Mouse (Mus musculus): Measurements from ENCODE around the gene Spaca4. TPM values are rescaled to one million over a fixed set of nuclear protein-coding genes. Genes with fewer than 3 reads are reported as not detected.
A peak's percentile ranks its signal among the peaks of the same experiment; 100 is the strongest.

Gene Spaca4
- polyA plus RNA-seq, 1 experiment from 2014 or later: not detected

DNA sequence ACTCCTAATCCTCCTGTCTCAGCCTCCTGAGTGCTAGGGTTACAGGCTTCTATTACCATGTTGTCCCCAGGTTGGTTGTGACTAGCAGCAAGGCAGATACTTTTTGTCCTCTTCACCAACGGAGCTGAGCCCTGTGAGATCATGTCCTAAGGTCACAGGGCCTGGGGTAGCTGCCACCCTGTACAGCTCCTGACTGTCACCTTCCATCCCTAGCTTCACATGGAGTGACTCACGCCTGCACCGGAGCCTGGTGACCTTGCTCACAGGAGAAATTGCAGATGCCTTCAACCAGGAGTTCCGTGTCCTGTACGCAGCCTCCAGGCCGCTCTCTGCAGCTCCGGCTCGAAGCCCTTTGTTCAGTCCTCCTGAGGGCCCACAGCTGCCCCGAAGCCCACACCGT is 806 bp upstream of the Spaca4 start:
- H3K4me2 ChIP-seq: no peak overlapping the region
- no peak overlapping the region for H3K4me3 ChIP-seq
- H3K9me3 ChIP-seq: no peaks in the 10 kb centered on the region
- H3K27ac ChIP-seq: no peak overlapping the region
- WGBS: 92% methylated on average over 10 of the region's 10 CpGs
- peaks cover 12% of the 10 kb centered on the region for H3K4me1 ChIP-seq
- ATAC-seq (ENCODE audit: insufficient number of reproducible peaks, low FRiP score, low TSS enrichment, low read depth): no peak
- H3K27me3 ChIP-seq: no peaks in the 10 kb centered on the region
- H3K36me3 ChIP-seq: peaks cover 63% of the 10 kb centered on the region
- no peak overlapping the region for H3K9ac ChIP-seq

- 96% methylated on average over 9 of the region's 9 CpGs for WGBS
- H3K4me3 ChIP-seq: no peak overlapping the region
- no peak for ATAC-seq (ENCODE audit: insufficient number of reproducible peaks, low FRiP score, low TSS enrichment, low read depth)
- no peak overlapping the region for H3K9ac ChIP-seq
- H3K4me2 ChIP-seq: no peak overlapping the region
- no peaks in the 10 kb centered on the region for H3K27me3 ChIP-seq
- H3K27ac ChIP-seq: no peak overlapping the region
- H3K36me3 ChIP-seq: peaks cover 76% of the 10 kb centered on the region
- H3K4me1 ChIP-seq: peaks cover 8% of the 10 kb centered on the region; the same call in 1 of the 2 replicates
- H3K9me3 ChIP-seq: no peaks in the 10 kb centered on the region
These were observed 462 bp downstream of the Spaca4 start for GRCm38 (mm10) chr7:45725151-45725550.

GRCm38 (mm10) chr7:45723781-45724180 is 1.8 kb downstream of the Spaca4 start:
- ATAC-seq (ENCODE audit: insufficient number of reproducible peaks, low FRiP score, low TSS enrichment, low read depth): no peak
- WGBS: 92% methylated on average over 14 of the region's 14 CpGs
- no peak overlapping the region for H3K4me3 ChIP-seq
- no peak overlapping the region for H3K27ac ChIP-seq
- H3K4me1 ChIP-seq: peaks cover 21% of the 10 kb centered on the region
- no peak overlapping the region for H3K9ac ChIP-seq
- H3K9me3 ChIP-seq: no peaks in the 10 kb centered on the region
- no peak overlapping the region for H3K4me2 ChIP-seq
- H3K36me3 ChIP-seq: peaks cover 86% of the 10 kb centered on the region
- H3K27me3 ChIP-seq: no peaks in the 10 kb centered on the region

- H3K27ac ChIP-seq: no peak overlapping the region
- no peak overlapping the region for H3K4me3 ChIP-seq
- H3K4me2 ChIP-seq: no peak overlapping the region
- H3K4me1 ChIP-seq: peaks cover 23% of the 10 kb centered on the region
- 85% methylated on average over 4 of the region's 4 CpGs for WGBS
- H3K36me3 ChIP-seq: peaks cover 84% of the 10 kb centered on the region
- H3K27me3 ChIP-seq: no peaks in the 10 kb centered on the region
- H3K9ac ChIP-seq: no peak overlapping the region
- no peaks in the 10 kb centered on the region for H3K9me3 ChIP-seq
- no peak for ATAC-seq (ENCODE audit: insufficient number of reproducible peaks, low FRiP score, low TSS enrichment, low read depth)
These were observed 2.3 kb downstream of the Spaca4 start for GRCm38 (mm10) chr7:45723301-45723700.

DNA sequence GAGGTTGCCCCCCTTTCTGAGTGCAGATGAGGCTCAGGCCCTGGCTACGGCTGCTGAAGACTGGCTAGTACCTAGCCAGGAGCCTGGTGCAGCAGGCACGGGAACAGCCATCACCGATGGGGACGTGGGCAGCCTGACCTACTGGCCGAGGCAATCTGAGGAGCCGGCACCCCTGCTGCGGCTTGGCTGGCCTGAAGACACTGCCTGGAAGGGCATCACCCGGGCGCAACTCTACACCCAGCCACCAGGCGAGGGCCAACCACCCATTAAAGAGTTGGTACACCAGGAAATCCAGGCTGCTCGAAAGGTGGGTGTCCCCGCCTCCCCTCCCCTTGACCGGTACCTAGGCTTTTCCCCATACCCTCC is 3.3 kb downstream of the Spaca4 start:
- no peak overlapping the region for H3K27ac ChIP-seq
- peaks cover 84% of the 10 kb centered on the region for H3K36me3 ChIP-seq
- peaks cover 23% of the 10 kb centered on the region for H3K4me1 ChIP-seq
- H3K4me2 ChIP-seq: no peak overlapping the region
- H3K27me3 ChIP-seq: no peaks in the 10 kb centered on the region
- H3K9me3 ChIP-seq: no peaks in the 10 kb centered on the region
- H3K9ac ChIP-seq: no peak overlapping the region
- WGBS: 73% methylated on average over 13 of the region's 13 CpGs
- no peak for ATAC-seq (ENCODE audit: insufficient number of reproducible peaks, low FRiP score, low TSS enrichment, low read depth)
- H3K4me3 ChIP-seq: no peak overlapping the region

GRCm38 (mm10) chr7:45721642-45722347 is 3.8 kb downstream of the Spaca4 start:
- peak overlapping the region; percentile 47; the same call in 1 of the 2 replicates for H3K27ac ChIP-seq
- no peaks in the 10 kb centered on the region for H3K9me3 ChIP-seq
- H3K9ac ChIP-seq: no peak overlapping the region
- H3K4me3 ChIP-seq: no peak overlapping the region
- peaks cover 27% of the 10 kb centered on the region for H3K4me1 ChIP-seq
- ATAC-seq (ENCODE audit: insufficient number of reproducible peaks, low FRiP score, low TSS enrichment, low read depth): no peak
- no peaks in the 10 kb centered on the region for H3K27me3 ChIP-seq
- no peak overlapping the region for H3K4me2 ChIP-seq
- 56% methylated on average over 13 of the region's 13 CpGs for WGBS
- peaks cover 79% of the 10 kb centered on the region for H3K36me3 ChIP-seq

- ATAC-seq (ENCODE audit: insufficient number of reproducible peaks, low FRiP score, low TSS enrichment, low read depth): no peak
These were observed 4.4 kb downstream of the Spaca4 start for GRCm38 (mm10) chr7:45721234-45721571.

DNA sequence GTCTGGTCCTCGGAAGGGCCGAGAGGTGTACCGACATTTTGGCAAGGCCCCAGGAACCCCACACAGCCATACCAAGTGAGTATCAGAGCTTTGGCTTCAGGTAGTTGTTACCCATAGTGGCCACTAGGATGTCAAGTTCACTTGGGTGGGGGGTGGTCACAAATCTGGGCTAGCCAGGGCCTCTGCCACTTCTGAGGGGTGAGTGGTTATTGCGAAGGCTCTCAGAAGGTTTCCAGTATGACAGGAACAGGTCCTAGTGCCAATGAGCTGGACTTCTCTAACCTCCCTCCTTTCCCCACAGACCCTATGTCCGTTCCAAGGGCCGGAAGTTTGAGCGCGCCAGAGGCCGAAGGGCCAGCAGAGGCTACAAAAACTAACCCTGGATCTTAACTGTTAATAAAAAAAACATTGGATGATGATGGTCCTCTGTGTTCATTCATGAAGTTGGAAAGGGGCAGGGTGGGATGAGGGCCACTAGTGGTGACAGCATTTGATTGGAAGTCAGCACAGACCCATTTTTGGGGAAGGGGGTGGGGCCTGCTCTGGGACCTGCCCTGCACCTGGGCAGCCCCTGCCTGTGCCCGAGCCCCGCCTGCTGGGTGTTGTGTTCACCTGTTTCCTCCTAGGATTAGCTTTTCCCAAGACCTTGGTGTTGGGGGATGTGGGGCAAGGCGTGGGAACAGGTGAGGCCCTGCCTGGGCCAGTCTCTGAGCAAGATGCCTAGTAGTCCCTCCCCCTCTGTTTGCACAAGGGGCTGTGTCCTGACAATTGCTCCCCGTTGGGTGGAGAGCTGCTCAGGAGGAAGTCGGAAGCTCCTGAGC is 5.0 kb downstream of the Spaca4 start, which contains the start of gene Fam83e:
Gene Fam83e, plus strand, starts transcription at position 800 of the 821 bp plus-strand sequence.
- no peaks in the 10 kb centered on the region for H3K27me3 ChIP-seq
- no peak within 1 kb of the TSS for H3K4me3 ChIP-seq
- peaks cover 67% of the 10 kb centered on the region for H3K36me3 ChIP-seq
- H3K4me2 ChIP-seq: no peak within 1 kb of the TSS
- no peak within 1 kb of the TSS for H3K9ac ChIP-seq
- 77% methylated on average over 14 of the region's 14 CpGs for WGBS
- H3K27ac ChIP-seq: peak within 1 kb of the TSS; percentile 47; the same call in 1 of the 2 replicates
- H3K4me1 ChIP-seq: peaks cover 39% of the 10 kb centered on the region
- ATAC-seq (ENCODE audit: insufficient number of reproducible peaks, low FRiP score, low TSS enrichment, low read depth): no peak
- no peaks in the 10 kb centered on the region for H3K9me3 ChIP-seq

More at GRCm38 (mm10) chr7:45721234-45721571, 4.4 kb downstream of the Spaca4 start:
- H3K36me3 ChIP-seq: peaks cover 73% of the 10 kb centered on the region
- no peaks in the 10 kb centered on the region for H3K27me3 ChIP-seq
- no peak overlapping the region for H3K9ac ChIP-seq
- no peaks in the 10 kb centered on the region for H3K9me3 ChIP-seq
- no peak overlapping the region; the same call in 1 of the 2 replicates for H3K27ac ChIP-seq
- peaks cover 33% of the 10 kb centered on the region for H3K4me1 ChIP-seq
- no peak overlapping the region for H3K4me2 ChIP-seq
- H3K4me3 ChIP-seq: no peak overlapping the region
- WGBS: 85% methylated on average over 7 of the region's 7 CpGs

- no peak for ATAC-seq (ENCODE audit: insufficient number of reproducible peaks, low FRiP score, low TSS enrichment, low read depth)
- no peak overlapping the region for H3K27ac ChIP-seq
These were observed 5.7 kb downstream of the Spaca4 start for GRCm38 (mm10) chr7:45719738-45720412.

DNA sequence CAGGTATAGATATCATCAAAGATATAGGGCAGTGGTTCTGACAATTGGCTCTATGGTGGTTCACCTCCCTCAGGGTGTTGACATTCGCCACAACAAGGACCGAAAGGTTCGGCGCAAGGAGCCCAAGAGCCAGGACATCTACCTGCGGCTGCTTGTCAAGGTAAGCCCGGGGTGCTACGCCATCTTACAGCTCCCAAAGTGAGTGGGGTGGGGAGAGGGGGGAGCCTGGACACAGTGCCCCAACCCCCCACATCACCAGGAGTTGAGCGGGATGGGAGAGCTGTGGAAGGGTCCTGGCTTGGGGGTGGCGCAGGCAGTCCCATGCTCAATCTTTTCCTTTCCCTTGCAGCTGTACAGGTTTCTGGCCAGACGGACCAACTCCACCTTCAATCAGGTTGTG is 6.4 kb downstream of the Spaca4 start:
- peak overlapping the region; percentile 90; the same call in 1 of the 2 replicates for H3K9ac ChIP-seq
- peaks cover 54% of the 10 kb centered on the region for H3K36me3 ChIP-seq
- H3K4me2 ChIP-seq: peak overlapping the region; percentile 67
- no peaks in the 10 kb centered on the region for H3K9me3 ChIP-seq
- peak overlapping the region; percentile 73 for H3K4me3 ChIP-seq
- no peaks in the 10 kb centered on the region for H3K27me3 ChIP-seq
- peaks cover 49% of the 10 kb centered on the region for H3K4me1 ChIP-seq
- ATAC-seq (ENCODE audit: insufficient number of reproducible peaks, low FRiP score, low TSS enrichment, low read depth): no peak
- H3K27ac ChIP-seq: 0 out of 2 replicates have a peak overlapping the region, but pooled peaks have one; percentile 38
- whole genome bisulfite sequencing: 74% methylated on average over 10 of the region's 10 CpGs

More at GRCm38 (mm10) chr7:45719738-45720412, 5.7 kb downstream of the Spaca4 start:
- peaks cover 42% of the 10 kb centered on the region for H3K4me1 ChIP-seq
- no peak overlapping the region for H3K9ac ChIP-seq
- H3K4me2 ChIP-seq: peak overlapping the region; percentile 67; the same call in 1 of the 2 replicates
- no peaks in the 10 kb centered on the region for H3K27me3 ChIP-seq
- 90% methylated on average over 16 of the region's 16 CpGs for WGBS
- peak overlapping the region; percentile 73 for H3K4me3 ChIP-seq
- peaks cover 59% of the 10 kb centered on the region for H3K36me3 ChIP-seq
- H3K9me3 ChIP-seq: no peaks in the 10 kb centered on the region

GRCm38 (mm10) chr7:45718331-45718730 is 7.3 kb downstream of the Spaca4 start:
- Histone ChIP-seq H3K27me3 (no peaks in the 10 kb centered on the region), H3K36me3 (peaks cover 50% of the 10 kb centered on the region), H3K4me1 (peaks cover 56% of the 10 kb centered on the region), H3K9me3 (no peaks in the 10 kb centered on the region), H3K27ac (peak overlapping the region; percentile 95), H3K9ac (peak overlapping the region; percentile 90), H3K4me2 (peak overlapping the region; percentile 67), H3K4me3 (peak overlapping the region; percentile 73)
- WGBS: under 1% methylated on average over 20 of the region's 20 CpGs
- no peak for ATAC-seq (ENCODE audit: insufficient number of reproducible peaks, low FRiP score, low TSS enrichment, low read depth)
